Mouse (Mus musculus): Measurements from ENCODE around the gene Pde4c.
A peak's percentile ranks its signal among the peaks of the same experiment; 100 is the strongest.

DNA sequence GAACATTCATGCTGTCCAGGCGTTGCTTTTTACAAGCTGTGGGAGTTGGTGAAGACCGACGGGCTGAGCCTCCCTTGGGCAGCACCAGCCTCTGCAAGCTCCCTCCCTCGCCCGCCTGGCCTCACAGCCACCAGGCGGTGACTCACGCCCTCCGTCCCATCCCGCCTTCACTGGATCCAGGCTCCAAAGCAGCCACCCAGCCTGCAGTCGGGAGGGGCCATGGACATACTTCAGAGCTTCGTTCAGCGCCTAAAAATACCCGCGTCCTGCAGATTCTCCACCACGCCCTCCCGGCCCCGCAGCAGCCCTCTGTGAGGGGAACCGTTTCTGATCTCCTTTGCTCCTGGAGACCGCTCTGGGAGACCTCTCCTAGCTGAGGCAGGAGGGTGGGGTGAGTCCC is 41.3 kb upstream of the Pde4c start:
- TF ChIP-seq EP300 (IDR thresholded peaks at IDR 0.05; ENCODE audit: low read depth) (no peak), CTCF (IDR thresholded peaks at IDR 0.05; ENCODE audit: low read depth) (peak; percentile 26; the same call in 1 of the 2 replicates)

All from liver, embryonic 14.5 days (tissue).